Mouse (Mus musculus) embryo, embryonic 9.5 days (tissue): ENCODE measurements around the gene Tmco3.
"Not testable (repeated sequence)": the region's sequence is repeated elsewhere in the genome, so short reads cannot be mapped to it uniquely, and the experiment has no call there.

Experiments
- DNase-seq: peaks from one replicate; pipeline ENCODE4 v3.0.0-alpha.2; 2017; ENCODE audit errors: extremely low spot score

Tmco3 gene

DNA sequence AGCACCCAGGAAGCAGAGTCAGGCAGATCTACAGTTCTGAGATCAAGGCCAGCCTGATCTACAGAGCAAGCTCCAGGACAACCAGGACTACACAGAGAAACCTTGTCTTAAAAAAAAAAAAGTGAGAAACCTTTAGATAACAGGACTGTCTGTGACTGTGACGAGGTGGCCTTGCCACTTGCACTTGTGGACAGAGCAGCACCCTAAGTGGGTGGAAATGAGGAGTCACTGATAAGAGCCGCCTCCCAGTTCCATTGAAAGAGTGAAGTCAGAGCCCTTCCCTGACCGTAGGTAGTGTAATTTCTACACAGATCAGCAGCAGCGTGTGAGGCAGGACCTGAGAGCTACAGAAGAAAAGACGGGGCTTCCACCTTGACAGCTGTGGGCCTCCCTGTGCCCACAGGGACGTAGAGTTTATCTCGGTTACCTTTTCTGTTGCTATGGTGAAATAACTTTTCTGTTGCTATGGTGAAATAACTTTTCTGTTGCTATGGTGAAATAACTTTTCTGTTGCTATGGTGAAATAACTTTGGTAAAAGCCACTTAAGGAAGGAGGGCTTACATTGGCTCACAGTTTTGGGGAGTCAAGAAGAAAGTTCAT is 18.4 kb downstream of the Tmco3 start:
- DNase-seq: no peak

DNA sequence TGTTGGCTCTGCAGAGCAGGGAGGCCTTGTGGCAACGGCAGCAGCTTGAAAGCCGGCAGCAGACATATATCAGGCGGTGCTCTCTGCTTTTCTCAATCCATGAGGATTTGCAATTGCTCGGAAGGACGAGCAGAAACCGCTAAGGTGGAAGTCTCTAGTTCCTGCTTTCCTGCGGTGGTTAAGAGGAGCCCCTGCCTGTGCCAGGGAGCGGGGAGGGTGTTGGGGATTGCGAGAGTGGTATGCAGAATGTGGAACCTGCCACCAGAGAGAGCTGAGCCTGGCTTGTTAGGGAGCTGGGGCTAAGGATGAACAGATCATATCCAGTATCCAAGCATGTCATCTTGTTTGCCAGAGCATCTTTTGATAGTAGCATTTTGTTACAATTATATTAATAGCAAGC is 18.9 kb downstream of the Tmco3 start:
- no peak for DNase-seq

DNA sequence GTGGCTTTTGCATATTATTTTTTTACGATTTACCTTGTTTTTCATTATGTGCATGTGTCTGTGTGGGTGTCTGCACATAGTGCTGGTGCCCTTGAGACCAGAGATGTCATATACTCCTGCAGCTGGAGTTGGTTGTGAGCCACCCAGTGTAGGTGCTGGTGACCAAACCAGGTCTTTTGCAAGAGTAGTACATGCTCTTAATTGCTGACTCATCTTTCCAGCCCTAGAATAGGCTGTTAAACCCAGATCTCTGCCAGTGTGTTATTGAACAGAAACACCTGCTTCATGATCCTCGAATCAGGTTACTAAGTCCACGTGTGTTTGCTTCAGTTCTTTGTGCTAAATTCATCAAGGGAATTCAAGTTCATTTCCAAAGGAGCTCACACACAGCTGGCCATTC is 26.9 kb downstream of the Tmco3 start:
- no peak for DNase-seq

DNA sequence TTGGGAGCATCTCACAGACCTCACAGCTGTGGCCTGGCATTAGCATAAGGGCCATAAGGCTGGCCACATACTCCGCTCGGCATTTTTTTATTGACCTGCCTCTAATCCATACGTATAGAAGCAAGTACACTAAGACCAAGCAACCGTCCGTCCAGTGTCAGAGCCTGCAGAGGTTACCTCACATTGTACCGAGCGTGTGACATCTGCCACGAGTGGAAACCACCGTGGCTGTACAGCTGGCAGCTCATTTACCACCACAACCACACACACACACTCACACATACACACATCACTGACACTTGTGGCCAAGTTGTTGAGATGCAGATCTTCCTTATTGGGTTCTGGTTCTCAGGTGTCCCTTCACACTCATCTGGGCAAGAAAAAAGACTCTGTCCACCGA is 28.7 kb downstream of the Tmco3 start:
- DNase-seq: no peak

DNA sequence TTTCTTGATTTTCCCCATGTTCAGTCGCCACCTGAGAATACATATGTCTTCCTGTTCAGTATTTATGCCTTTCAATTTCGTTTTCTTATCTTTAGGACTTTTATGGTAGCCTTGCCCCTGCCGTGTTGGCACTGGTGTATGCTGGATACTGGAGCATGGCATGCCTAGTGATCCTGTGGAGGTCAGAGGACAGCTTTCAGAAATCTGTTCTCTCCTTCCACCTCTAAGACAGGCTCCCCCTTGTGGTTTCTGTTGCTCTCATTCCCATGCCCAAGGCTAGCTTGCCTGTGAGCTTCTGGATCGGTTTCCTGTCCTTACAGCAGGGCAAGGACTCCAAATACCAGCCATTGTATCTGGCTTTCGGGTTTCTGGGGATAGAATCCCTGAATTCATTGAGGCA is 38.6 kb downstream of the Tmco3 start:
- peak; percentile 57 for DNase-seq

DNA sequence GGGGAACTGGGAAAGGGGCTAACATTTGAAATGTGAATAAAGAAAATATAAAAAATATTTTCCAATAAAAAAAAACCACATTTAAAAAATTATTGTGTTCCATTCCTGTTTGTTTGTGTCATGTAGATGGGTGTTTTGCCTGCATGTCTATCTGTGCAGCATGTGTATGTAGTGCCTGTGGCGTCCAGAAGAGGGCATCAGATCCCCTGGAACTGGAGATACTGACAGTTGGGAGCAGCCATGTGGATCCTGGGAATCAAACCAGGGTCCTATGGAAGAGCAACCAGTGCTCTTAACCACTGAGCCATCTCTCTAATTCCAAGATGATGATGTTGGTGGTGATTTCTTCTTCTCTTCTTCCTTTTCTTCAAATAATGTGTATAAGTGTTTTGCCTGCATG is 46.7 kb downstream of the Tmco3 start:
- no peak for DNase-seq

DNA sequence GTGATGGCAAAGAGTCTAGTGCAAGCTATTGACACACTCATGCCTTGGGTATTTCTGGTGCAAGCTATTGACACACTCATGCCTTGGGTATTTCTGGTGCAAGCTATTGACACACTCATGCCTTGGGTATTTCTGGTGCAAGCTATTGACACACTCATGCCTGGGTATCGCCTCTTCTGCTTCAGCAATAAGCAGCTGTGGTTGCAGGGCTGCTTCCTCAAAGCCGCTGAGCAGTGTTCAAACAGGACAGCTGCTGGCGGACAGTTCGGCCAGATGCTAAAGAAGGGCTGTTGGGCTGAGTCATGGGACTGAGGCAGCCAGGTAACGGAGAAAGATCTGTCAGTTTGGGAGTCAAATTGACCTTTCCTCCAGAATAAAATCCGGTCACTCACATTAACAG is 49.3 kb downstream of the Tmco3 start:
- not testable (repeated sequence) for DNase-seq

DNA sequence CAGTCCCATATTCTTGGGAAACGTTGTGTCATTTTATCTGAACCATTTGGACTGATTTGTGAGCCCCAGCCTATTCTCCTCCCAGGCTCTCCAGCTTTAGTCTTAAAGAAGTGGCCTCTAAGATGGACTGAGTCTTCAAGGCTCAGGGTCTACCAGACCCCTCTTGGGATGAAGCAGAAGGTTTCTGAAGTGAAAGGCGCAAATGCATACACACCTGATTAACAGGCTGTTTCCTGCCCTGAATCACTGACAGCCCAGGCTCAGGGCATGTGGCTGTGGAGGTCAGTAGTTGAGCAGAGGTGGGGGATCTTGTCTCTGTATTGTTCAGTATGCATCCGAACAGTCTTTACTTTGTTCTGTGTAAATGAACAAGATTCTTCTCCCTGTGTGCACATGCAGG is 49.7 kb downstream of the Tmco3 start:
- DNase-seq: no peak

DNA sequence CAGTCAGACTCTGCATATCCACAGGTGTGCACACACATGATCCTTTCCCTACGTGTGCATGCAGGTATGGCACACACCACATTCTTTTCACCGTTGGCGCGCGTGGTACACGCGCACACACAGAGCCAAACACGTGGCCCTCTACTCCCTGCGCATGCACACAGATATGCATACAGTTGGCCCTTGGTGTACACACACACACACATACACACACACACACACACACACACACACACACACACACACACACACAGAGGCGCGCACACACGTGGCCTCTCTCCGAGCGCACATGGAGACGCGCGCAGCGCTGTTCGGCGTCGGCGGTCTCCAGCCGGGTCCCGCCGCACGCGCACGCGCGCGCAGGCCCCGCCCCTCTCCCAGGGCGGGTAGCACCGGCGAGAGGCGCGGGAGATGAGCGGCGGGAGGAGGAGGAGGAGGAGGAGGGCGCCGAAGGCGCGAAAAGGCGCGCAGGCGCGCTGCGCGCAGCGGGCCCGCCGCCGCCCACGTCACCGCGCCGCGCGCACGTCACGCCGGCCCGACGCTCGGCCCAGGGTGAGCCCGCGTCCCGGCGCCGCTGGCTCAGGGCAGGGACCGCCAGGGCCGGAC is 50.4 kb downstream of the Tmco3 start, which contains the start of gene Tfdp1:
TSS of gene Tfdp1 (plus strand) at position 497 of the 606 bp plus-strand sequence.
- DNase-seq: peak; percentile 90

DNA sequence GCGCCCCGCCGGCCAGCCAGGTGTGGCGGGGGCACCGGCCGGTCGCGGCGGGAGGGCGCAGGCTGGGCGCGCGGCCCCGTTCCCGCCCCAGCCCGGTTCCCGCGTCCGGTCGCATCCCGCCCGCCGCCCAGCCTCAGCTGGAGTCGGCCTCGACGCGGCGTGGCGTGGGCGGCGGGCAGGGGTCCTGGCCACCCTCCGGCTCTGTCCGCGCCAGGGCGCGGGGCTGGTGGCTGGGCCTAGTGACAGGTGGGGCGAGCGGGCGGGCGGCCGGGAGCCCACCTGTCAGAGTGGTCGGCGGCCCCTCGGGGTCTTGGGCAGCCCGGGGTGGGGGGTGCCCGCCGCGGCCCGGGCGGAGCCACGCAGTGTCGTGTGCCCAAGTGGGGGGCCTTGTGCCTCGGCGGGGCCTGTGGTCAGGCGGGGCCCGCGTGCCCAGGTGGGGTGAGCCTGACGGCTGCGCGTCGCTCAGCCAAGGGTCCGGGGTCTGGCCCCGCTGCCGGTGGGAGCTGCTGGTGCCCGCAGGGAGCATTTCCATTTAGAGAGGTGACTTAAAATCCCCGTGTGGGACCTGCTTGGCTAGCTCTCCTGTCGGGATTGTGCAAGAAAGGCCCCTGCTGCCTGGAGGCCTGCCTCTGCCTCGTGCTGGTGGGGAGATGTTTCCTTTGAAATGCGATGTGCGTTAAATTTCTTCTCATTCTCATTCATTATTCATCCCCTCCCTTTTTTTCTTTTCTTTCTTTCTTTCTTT is 51.1 kb downstream of the Tmco3 start:
- peak; percentile 42 for DNase-seq

DNA sequence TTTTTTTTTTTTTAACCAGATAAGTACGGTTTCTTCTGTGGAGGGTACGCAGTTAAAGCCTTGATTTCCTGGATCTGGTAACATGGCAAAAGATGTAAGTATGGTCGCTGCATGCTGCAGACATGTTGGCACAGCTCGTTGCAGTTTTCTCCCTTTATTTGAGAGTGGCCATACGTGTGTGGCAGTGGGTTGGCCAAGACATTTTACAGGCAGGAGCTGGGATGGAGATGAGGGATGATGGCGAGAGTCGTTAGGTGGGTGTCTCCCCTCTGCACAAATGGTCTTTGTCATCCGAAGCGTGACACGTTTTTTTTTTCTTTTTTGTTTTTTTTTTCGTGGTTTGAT is 51.6 kb downstream of the Tmco3 start:
- DNase-seq: no peak

DNA sequence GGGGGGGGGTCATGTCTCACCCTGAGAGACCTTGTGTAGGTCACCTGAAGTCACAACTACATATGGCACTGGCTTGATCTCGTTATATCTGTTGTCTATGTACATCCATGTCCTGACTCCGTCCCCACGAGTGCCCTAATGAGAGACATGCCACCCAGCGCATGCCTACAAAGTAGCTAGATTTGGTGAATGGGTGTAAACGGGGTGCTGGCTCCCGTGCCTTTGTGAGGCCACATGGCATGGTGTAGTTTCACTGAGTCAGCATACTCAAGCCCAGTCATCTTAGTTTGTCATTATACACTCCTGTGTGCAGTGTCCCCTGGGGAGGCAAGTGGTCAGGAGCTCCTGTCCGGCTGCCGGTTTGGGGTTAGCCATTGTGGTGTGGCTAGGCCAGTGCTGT is 52.7 kb downstream of the Tmco3 start:
- no peak for DNase-seq

DNA sequence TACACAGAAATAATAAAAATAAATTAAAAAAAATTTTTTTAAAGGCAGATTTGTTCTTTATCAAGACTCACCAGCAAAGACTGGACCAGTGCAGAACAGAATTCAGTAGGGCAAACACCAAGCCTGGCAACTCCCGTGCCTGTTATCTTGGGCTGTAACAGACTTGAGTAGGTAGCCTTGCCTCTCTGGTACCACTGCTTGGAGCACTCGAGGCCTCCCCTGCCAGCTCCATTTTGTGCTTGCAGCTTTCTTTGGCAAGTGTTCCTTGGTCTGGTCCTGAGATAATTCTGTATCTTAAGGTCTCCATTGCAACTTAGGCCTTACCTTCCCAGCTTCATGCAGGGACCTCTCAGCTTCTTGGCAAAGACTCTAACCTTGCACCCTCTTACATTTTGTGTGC is 54.4 kb downstream of the Tmco3 start:
- no peak for DNase-seq

DNA sequence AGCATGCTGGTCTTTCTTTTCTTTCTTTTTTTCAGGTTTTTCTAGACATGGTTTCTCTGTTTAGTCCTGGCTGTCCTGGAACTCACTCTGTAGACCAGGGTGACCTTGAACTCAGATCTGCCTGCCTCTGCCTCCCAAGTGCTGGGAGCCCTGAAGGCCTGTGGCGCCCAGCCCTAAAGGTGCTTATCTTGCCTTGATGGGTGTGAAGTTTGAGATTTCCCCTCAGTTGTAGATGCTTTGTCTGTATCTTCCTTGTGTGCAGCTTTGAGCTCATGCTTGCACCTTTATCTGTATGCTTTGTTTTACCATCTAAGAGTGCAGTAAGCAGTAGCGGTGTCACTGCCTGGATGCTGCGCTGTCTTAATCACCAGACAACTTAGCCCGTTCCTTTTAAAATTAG is 55.1 kb downstream of the Tmco3 start:
- DNase-seq: no peak

DNA sequence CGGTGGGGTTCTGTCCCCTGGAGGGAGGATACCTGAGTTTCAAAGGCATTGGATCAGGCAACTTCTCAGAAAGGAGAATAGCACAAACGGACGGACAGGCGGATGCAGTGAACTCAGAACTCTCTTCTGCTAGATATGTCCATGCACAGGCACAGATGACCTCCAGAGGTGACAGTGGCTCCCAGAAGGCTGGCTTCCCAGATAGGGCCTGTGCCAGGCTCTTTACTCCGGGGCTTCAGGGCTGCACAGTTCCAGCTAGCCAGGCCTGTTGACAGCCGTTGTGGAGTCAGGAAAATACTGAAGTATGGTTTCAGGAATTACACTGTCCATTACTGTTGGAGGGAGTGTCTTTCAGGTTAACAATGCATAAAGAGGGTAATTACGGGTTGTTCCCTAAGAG is 62.1 kb downstream of the Tmco3 start:
- no peak for DNase-seq

DNA sequence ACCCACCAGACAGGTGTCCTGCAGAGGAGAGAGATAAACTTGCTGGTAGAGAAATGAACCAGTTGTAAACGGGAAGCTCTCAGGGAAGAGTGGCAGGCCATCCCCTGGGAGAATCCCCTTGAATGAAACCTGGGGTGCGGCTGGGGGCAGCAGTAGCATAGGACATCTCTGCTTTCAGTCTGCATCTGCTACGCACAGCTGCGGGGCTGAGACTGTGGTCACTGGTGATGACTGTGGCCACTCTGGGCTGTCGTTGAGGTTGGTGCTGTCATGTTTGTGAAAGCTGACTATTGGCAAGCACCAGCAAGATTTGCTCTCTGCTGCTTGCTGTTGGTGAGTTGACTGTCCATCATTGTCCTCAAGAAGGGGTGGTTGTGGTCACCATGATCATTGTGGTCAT is 63.6 kb downstream of the Tmco3 start:
- no peak for DNase-seq

DNA sequence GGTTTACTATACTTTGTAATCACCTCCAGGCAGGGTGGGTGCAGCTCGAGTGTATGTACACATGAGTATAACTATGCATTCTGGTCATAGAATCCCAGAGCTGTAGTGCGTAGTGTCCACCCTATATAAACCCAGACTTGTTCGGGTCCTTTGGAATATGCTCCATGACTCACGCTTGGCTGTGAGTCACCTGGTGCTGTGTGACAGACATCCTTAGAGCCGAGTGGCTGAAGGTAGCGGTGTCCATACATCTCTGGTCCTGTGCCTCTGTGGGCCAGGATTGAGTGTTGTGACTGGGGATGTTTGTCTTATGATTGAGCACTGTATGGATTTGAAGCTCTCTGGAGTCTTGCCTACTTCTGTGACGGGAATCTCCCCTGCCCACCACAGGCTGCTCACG is 64.6 kb downstream of the Tmco3 start:
- DNase-seq: no peak

DNA sequence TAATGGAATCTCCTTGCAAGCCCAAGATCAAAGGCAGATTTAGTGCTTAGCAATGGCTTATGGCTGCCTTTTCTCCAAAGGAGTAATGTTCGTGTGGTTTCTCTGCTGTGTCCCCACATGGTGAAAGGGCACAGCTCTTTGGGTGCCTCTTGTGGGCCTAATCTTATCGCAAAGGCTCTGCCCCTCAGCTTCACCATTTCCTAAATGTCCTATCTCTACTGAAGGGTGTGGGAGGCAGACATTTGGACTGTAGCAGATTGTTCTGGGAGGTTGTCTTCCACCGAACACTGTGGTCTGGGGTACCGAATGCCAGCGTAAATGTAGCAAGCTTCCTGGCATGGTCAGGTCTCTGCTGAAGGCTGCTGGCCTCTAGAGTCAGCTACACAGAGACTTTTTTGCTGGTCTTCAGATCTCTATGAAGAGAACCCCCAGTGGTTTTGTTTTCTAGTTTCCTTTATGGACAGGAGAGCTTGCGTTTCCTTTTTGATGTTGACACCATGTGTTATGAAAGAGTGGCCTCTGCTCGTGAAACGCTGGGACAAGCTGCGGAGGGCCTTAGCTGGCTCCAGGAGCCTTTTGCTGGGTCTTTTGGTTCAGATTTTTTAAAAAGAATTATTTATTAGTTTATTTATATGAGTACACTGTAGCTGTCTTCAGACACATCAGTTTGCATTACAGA is 65.3 kb downstream of the Tmco3 start:
- no peak for DNase-seq

DNA sequence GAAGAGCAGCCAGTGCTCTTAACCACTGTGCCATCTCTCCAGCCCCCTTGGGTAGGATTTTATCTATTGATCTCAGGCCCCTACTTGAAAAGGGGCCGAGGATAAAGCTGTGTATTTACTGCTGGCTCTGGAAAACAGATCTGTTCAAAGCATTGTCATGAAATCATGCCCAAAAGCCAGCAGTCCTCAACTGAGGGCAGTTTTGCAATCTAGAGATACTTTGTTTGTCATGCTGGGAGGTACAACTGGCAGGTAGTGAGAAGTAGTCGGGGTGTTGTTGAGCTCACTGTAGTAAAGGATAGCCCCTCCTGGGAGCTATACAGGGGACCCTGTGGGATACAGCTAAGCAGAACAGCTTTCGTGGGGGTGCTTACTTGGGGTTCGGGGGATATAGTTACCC is 65.9 kb downstream of the Tmco3 start:
- DNase-seq: no peak

DNA sequence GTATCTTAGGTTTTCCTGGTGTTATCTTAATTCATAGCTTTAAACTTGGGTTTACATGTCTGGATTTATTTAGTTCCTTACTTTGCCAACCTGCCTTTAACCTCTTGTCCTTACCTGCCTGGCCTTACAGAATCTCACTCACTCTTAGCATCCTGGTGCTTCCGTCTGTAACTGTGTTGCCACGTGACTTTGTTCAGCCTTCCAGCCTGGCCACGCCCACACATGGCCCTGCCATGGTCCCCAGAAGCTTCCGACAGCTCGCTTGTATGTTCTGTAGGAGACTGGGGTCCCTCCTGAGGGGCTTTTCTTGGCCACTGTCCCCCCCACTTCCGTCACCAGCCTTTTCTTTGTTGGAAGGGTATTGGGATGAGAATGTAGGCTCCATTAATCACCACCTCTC is 68.2 kb downstream of the Tmco3 start:
- DNase-seq: no peak

DNA sequence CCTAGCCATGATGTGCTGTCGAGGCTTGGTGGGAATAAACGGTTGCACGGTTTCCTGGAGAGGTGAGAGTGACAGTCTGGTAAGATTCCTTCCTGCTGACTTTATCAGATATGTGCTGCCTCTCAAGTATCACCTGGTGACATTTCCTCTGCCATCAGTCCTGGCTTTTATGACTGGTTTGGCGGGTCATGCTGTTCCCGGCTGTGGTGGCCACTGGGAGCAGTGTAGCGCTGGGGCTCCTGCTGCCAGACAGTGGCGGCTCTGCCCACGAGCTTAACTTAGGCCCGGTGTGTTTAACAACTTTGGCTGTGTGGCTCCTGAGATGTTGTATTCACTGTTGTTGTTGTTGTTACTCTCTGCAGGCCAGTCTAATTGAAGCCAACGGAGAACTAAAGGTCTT is 68.7 kb downstream of the Tmco3 start:
- DNase-seq: no peak

DNA sequence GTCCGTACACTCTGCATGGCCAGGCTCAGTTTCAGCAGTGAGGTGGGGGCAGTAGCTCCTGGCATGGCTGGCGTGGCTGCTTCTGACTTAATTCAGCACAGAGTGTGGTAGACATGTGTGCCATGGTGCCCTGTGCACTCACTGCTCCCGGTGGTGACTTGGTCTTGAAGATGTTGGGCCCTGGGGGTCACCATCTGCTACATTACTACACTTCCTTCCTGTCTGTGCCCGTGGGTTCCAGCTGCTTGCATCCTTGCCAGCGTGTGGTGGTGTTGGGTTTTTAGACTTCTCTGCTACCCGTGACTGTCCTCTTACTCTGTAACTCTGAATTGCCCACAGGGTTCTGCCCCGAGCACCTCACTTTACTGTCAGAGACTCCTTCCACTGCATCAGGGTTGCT is 72.2 kb downstream of the Tmco3 start:
- no peak for DNase-seq

DNA sequence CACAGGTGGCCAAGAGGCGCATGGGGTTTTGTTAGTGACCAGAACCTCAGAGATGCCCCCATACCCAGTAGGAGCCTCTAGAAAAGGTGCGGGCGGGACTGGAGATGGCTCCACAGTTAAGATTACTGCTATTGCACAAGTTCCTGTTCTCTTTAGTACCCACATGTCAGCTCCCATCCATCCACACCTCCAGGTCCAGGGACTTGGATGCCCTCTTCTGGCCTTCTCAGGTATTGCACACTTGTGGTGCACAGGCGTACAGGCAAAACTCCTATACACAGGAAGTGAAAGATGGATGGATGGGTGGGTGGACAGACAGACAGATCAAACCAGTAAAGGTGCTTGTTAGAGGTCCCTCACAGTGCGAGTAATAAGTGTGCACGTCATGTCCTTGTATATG is 73.9 kb downstream of the Tmco3 start:
- DNase-seq: peak; percentile 34
